Mouse (Mus musculus): ENCODE data around the gene Tlr3. TPM values are rescaled to one million over a fixed set of nuclear protein-coding genes. Genes with fewer than 3 reads are reported as not detected.

The Tlr3 gene
- polyA plus RNA-seq, 1 experiment, result 9.6 TPM

DNA sequence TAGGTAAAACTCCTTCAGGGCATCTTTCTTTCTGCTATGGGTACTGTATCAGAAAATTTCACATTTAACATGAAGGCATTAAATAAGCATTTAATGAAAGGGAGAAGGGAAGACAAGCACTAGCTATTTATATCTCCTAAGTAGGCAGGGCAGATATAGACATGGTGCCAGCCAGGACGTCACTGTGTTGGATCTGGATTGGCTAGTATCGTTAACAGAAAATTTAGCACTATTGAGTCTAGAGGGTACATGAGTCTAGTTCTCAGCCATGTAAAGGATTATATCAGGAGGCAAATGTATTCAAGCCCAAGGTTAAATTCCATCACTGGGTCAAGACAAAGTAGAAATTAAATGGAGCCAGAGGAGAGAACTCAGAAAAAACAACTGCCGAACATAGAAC, 36.8 kb downstream of the Tlr3 start:
- no peak overlapping the region for H3K4me3 ChIP-seq (replicated peaks; ENCODE audit: insufficient read depth, low read depth, low read length)
- TF ChIP-seq POLR2A (IDR thresholded peaks at IDR 0.05; ENCODE audit: borderline replicate concordance, insufficient read depth, low read length) (no peak), CTCF (IDR thresholded peaks at IDR 0.05; ENCODE audit: borderline replicate concordance, insufficient read depth, low read depth, low read length) (no peak)
- no peaks in the 10 kb centered on the region for H3K27me3 ChIP-seq (ENCODE audit: control insufficient read depth, insufficient read depth, low read length)
- H3K4me1 ChIP-seq (ENCODE audit: control insufficient read depth, insufficient read depth, low read length), result no peaks in the 10 kb centered on the region
- H3K27ac ChIP-seq (ENCODE audit: insufficient read depth, low read length), result no peak overlapping the region
- 65% methylated on average over 3 of the region's 3 CpGs for WGBS
- DNase-seq, result no peak

DNA sequence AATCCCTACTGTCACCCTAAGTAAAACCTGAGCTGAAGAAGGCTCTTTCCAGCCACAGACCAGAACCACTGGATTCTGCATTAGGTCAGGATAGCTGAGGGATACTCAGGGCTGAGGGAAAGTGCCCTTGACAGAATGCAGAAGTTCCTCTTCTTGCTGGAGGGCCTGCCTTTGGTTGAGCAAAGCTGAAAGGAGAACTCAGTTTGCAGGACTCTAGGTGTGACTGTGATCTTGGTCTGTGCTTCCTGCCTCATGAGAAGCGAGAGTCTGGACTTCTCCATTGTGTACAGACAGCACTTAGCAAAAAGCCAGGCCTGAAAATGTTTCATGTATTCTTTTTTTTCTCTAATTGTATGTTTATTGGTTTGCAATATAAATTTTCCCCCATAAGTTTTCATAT, 43.7 kb downstream of the Tlr3 start:
- Histone ChIP-seq H3K27me3 (ENCODE audit: control insufficient read depth, insufficient read depth, low read length) (no peaks in the 10 kb centered on the region), H3K4me1 (ENCODE audit: control insufficient read depth, insufficient read depth, low read length) (no peaks in the 10 kb centered on the region)

DNA sequence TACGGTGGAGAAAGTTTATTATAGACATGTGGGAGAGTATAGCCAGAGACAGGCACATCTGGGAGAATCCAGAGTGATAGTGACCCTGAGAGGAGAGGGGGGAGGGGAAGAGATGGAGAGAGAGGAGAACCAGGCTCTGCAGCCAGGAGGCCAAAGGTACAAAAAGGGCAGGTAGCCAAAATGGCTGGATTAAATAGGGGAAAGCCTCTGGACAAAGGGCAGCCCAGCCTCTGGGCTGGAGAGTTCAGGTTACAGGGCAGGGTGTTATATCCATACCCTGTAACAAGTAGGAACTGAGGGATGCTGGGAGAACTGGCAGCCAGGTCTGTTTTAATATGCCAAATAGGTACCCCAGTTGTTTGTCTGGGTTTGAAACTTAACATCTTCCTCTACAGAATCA, 47.7 kb downstream of the Tlr3 start:
- no peaks in the 10 kb centered on the region for H3K27me3 ChIP-seq (ENCODE audit: control insufficient read depth, insufficient read depth, low read length)
- H3K4me3 ChIP-seq (replicated peaks; ENCODE audit: insufficient read depth, low read depth, low read length), result no peak overlapping the region
- H3K4me1 ChIP-seq (ENCODE audit: control insufficient read depth, insufficient read depth, low read length), result no peaks in the 10 kb centered on the region
- no peak overlapping the region for H3K27ac ChIP-seq (ENCODE audit: insufficient read depth, low read length)
- no peak for TF ChIP-seq CTCF (IDR thresholded peaks at IDR 0.05; ENCODE audit: borderline replicate concordance, insufficient read depth, low read depth, low read length)
- no peak for TF ChIP-seq POLR2A (IDR thresholded peaks at IDR 0.05; ENCODE audit: borderline replicate concordance, insufficient read depth, low read length)
- WGBS, result 93% methylated on average over 1 of the region's 1 CpGs
- DNase-seq, result no peak

More for the DNA sequence above, 43.7 kb downstream of the Tlr3 start:
- Histone ChIP-seq H3K4me3 (replicated peaks; ENCODE audit: insufficient read depth, low read depth, low read length) (no peak overlapping the region), H3K27ac (ENCODE audit: insufficient read depth, low read length) (no peak overlapping the region)
- TF ChIP-seq POLR2A (IDR thresholded peaks at IDR 0.05; ENCODE audit: borderline replicate concordance, insufficient read depth, low read length), result no peak
- no peak for TF ChIP-seq CTCF (IDR thresholded peaks at IDR 0.05; ENCODE audit: borderline replicate concordance, insufficient read depth, low read depth, low read length)
- DNase-seq, result no peak
- WGBS, result 100% methylated on average over 1 of the region's 1 CpGs

DNA sequence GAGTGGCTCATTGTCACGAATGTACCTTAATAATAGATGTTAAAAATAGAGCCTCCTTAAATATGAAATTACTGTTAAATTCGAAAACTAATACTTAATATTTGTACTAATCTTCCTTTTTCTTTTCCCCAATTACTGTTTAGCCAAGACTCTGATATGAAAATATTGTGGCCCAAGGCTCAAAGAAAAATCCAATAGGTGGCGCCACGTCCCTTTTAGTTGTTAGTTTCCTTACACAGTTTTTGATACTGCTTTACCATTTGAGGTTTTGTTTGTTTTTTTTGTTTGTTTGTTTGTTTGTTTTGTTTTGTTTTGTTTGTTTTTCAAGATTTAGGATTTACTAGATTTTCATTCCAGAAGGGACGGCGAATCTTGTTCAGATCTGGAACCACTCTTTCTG, 48.6 kb downstream of the Tlr3 start:
- no peak for DNase-seq
- H3K27me3 ChIP-seq (ENCODE audit: control insufficient read depth, insufficient read depth, low read length), result no peaks in the 10 kb centered on the region
- no peak overlapping the region for H3K27ac ChIP-seq (ENCODE audit: insufficient read depth, low read length)
- no peak overlapping the region for H3K4me3 ChIP-seq (replicated peaks; ENCODE audit: insufficient read depth, low read depth, low read length)
- TF ChIP-seq POLR2A (IDR thresholded peaks at IDR 0.05; ENCODE audit: borderline replicate concordance, insufficient read depth, low read length) (no peak), CTCF (IDR thresholded peaks at IDR 0.05; ENCODE audit: borderline replicate concordance, insufficient read depth, low read depth, low read length) (no peak)
- no peaks in the 10 kb centered on the region for H3K4me1 ChIP-seq (ENCODE audit: control insufficient read depth, insufficient read depth, low read length)
- WGBS, result 67% methylated on average over 6 of the region's 6 CpGs

DNA sequence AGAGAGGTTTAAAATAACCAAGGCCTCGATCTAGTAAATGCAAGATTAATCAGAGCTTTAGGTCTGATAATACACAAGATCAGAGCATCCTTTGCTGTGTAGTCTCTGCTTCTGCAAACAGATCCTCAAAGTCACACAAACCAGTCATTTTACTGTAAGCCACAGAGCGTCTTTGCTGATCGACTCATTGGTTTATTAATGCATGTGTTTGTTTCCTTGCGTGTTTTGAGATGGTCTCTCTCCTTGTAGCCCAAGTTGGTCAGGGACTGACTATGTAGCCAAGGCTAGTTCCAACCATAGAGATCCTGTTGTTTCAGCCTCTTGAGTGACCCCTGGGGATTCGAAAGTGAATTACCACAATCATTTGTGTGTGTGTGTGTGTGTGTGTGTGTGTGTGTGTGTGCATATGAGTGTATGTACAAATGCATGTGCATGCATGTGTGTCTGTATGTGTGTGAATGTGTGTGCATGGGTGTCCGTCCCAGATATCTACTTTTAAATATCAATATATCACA, 51.7 kb downstream of the Tlr3 start:
- Histone ChIP-seq H3K4me1 (ENCODE audit: control insufficient read depth, insufficient read depth, low read length) (no peaks in the 10 kb centered on the region), H3K4me3 (replicated peaks; ENCODE audit: insufficient read depth, low read depth, low read length) (no peak overlapping the region), H3K27me3 (ENCODE audit: control insufficient read depth, insufficient read depth, low read length) (no peaks in the 10 kb centered on the region), H3K27ac (ENCODE audit: insufficient read depth, low read length) (no peak overlapping the region)
- 75% methylated on average over 6 of the region's 6 CpGs for WGBS
- peak in 1 of 2 experiments; percentile 11 for DNase-seq
- TF ChIP-seq CTCF (IDR thresholded peaks at IDR 0.05; ENCODE audit: borderline replicate concordance, insufficient read depth, low read depth, low read length) (no peak), POLR2A (IDR thresholded peaks at IDR 0.05; ENCODE audit: borderline replicate concordance, insufficient read depth, low read length) (no peak)

DNA sequence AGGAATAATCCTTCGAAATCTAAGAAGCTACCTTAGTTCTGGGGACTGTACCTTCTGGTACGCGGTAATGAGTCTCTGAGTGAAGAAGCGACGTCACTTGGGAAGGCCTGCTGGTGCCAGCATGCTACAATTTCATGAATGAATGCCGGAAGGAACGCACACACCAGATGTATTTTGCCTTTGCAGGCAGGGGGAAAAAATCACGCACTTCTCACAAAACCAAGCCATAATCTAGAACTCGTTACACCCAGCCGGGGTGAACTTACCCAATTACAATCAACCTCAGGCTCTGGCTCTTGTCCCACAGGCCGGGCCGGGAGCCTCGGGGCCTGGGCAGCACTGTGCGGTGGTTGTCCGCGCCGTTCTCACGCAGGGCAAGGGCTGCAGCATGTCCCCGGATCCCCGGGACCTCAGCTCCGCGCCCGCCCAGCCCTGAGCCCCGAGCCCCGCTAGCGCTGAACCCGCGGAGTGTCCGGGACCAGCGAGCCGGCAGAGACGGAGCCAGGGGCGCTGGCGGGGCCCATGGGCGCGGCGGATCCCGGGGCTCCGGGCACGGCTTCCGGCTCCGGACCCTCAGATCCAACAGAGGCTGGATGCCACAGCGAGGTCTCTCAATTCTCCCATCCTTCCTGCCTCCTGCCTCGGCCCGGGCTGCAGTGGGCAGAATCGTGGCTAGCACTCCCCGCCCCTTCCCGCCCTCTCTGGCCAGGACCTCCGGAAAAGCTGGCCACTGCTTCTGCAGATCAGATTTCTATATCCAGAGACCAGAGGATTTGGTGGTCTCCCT, 52.6 kb downstream of the Tlr3 start:
- H3K4me3 ChIP-seq (replicated peaks; ENCODE audit: insufficient read depth, low read depth, low read length), result peak overlapping the region; percentile 58
- H3K27ac ChIP-seq (ENCODE audit: insufficient read depth, low read length), result no peak overlapping the region
- peak; percentile 62 to 70 for DNase-seq
- no peak for TF ChIP-seq POLR2A (IDR thresholded peaks at IDR 0.05; ENCODE audit: borderline replicate concordance, insufficient read depth, low read length)
- no peaks in the 10 kb centered on the region for H3K4me1 ChIP-seq (ENCODE audit: control insufficient read depth, insufficient read depth, low read length)
- no peaks in the 10 kb centered on the region for H3K27me3 ChIP-seq (ENCODE audit: control insufficient read depth, insufficient read depth, low read length)
- 1% methylated on average over 49 of the region's 49 CpGs for WGBS

DNA sequence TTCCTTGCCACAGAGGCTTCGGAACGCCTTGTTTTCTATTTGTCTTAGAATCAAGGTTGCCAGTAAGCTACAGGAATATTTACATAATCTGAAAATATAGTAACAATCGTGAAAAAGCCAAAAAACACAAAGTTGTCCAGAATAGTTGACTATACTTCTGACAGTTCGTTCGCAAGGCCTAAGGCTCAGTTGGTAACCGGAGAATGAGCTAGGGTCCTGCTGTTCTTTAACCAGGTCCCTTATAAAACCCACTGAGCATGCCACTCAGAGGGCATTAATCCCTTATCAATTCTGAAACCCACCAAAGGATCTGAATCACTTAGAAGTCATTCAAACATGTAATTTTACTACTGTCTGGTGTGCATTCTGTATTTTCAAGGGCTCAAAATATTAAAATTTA, 55.1 kb downstream of the Tlr3 start:
- no peaks in the 10 kb centered on the region for H3K27me3 ChIP-seq (ENCODE audit: control insufficient read depth, insufficient read depth, low read length)
- H3K4me3 ChIP-seq (replicated peaks; ENCODE audit: insufficient read depth, low read depth, low read length), result no peak overlapping the region
- 92% methylated on average over 6 of the region's 6 CpGs for WGBS
- TF ChIP-seq POLR2A (IDR thresholded peaks at IDR 0.05; ENCODE audit: borderline replicate concordance, insufficient read depth, low read length) (no peak), CTCF (IDR thresholded peaks at IDR 0.05; ENCODE audit: borderline replicate concordance, insufficient read depth, low read depth, low read length) (no peak)
- H3K4me1 ChIP-seq (ENCODE audit: control insufficient read depth, insufficient read depth, low read length), result no peaks in the 10 kb centered on the region
- no peak for DNase-seq
- no peak overlapping the region for H3K27ac ChIP-seq (ENCODE audit: insufficient read depth, low read length)

Other genes with a start within 250 kb of the Tlr3 start
- not detected in 2 replicates for gene F11, start 149.0 kb downstream of the Tlr3 start, polyA plus RNA-seq (2012; rRNA removed)
- 0.03 and 0.08 TPM in 2 replicates for gene Klkb1, start 116.2 kb downstream of the Tlr3 start, polyA plus RNA-seq (2012; rRNA removed)
- gene Gm45753, start 102.6 kb downstream of the Tlr3 start, polyA plus RNA-seq (2012; rRNA removed), result not detected in 2 replicates
- gene Cyp4v3, start 77.9 kb downstream of the Tlr3 start, polyA plus RNA-seq (2012; rRNA removed), result 4.8 and 5.4 TPM in 2 replicates
- 14.3 and 15.1 TPM in 2 replicates for gene Fam149a, start 28.8 kb downstream of the Tlr3 start, polyA plus RNA-seq (2012; rRNA removed)
- gene Sorbs2, start 96.7 kb upstream of the Tlr3 start, polyA plus RNA-seq (2012; rRNA removed), result 32.9 and 33.0 TPM in 2 replicates

All from cerebellum, adult 2 months (tissue).